Mouse (Mus musculus): ENCODE data around the gene Sh3d19.
A peak's percentile ranks its signal among the peaks of the same experiment; 100 is the strongest.
"Not testable (repeated sequence)": the region's sequence is repeated elsewhere in the genome, so short reads cannot be mapped to it uniquely, and the experiment has no call there.

Gene Sh3d19

GRCm38 (mm10) chr3:85980036-85980435 is 9.1 kb downstream of the Sh3d19 start:
- peak; percentile 49 for DNase-seq (ENCODE audit: low read depth, low spot score)

GRCm38 (mm10) chr3:85981761-85982160 is 10.9 kb downstream of the Sh3d19 start:
- not testable (repeated sequence) for DNase-seq (ENCODE audit: low read depth, low spot score)

- DNase-seq (ENCODE audit: low read depth, low spot score), result peak; percentile 30
These were observed 13.6 kb downstream of the Sh3d19 start for GRCm38 (mm10) chr3:85984537-85984936.

GRCm38 (mm10) chr3:85987225-85987624 is 16.3 kb downstream of the Sh3d19 start:
- DNase-seq (ENCODE audit: low read depth, low spot score), result no peak

GRCm38 (mm10) chr3:85991140-85991801 is 20.4 kb downstream of the Sh3d19 start:
- no peak for DNase-seq (ENCODE audit: low read depth, low spot score)

GRCm38 (mm10) chr3:85991802-85992156 is 20.9 kb downstream of the Sh3d19 start:
- DNase-seq (ENCODE audit: low read depth, low spot score), result no peak

- DNase-seq (ENCODE audit: low read depth, low spot score), result no peak
These were observed 22.8 kb downstream of the Sh3d19 start for GRCm38 (mm10) chr3:85993744-85994143.

GRCm38 (mm10) chr3:85994645-85995044 is 23.7 kb downstream of the Sh3d19 start:
- DNase-seq (ENCODE audit: low read depth, low spot score), result no peak

GRCm38 (mm10) chr3:86001271-86001670 is 30.4 kb downstream of the Sh3d19 start:
- DNase-seq (ENCODE audit: low read depth, low spot score), result no peak

GRCm38 (mm10) chr3:86002423-86002822 is 31.5 kb downstream of the Sh3d19 start, which contains the start of gene Prss48:
Gene Prss48, minus strand, starts transcription at chr3:86002491.
- DNase-seq (ENCODE audit: low read depth, low spot score), result no peak

GRCm38 (mm10) chr3:86002940-86003339 is 32.0 kb downstream of the Sh3d19 start:
- no peak for DNase-seq (ENCODE audit: low read depth, low spot score)

GRCm38 (mm10) chr3:86004751-86005150 is 33.8 kb downstream of the Sh3d19 start:
- no peak for DNase-seq (ENCODE audit: low read depth, low spot score)

- DNase-seq (ENCODE audit: low read depth, low spot score), result no peak
These were observed 39.7 kb downstream of the Sh3d19 start for GRCm38 (mm10) chr3:86010618-86011017.

- DNase-seq (ENCODE audit: low read depth, low spot score), result no peak
These were observed 40.5 kb downstream of the Sh3d19 start for GRCm38 (mm10) chr3:86011373-86011772.

GRCm38 (mm10) chr3:86011833-86012232 is 40.9 kb downstream of the Sh3d19 start:
- DNase-seq (ENCODE audit: low read depth, low spot score), result no peak

- DNase-seq (ENCODE audit: low read depth, low spot score), result no peak
These were observed 42.9 kb downstream of the Sh3d19 start for GRCm38 (mm10) chr3:86013837-86014236.

- DNase-seq (ENCODE audit: low read depth, low spot score), result no peak
These were observed 46.1 kb downstream of the Sh3d19 start for GRCm38 (mm10) chr3:86016965-86017364.

- DNase-seq (ENCODE audit: low read depth, low spot score), result peak; percentile 78
These were observed 46.6 kb downstream of the Sh3d19 start for GRCm38 (mm10) chr3:86017484-86017883.

- peak; percentile 30 for DNase-seq (ENCODE audit: low read depth, low spot score)
These were observed 50.2 kb downstream of the Sh3d19 start for GRCm38 (mm10) chr3:86020921-86021650.

GRCm38 (mm10) chr3:86021651-86022050 is 50.7 kb downstream of the Sh3d19 start:
- DNase-seq (ENCODE audit: low read depth, low spot score), result peak; percentile 27

- DNase-seq (ENCODE audit: low read depth, low spot score), result no peak
These were observed 53.3 kb downstream of the Sh3d19 start for GRCm38 (mm10) chr3:86024065-86024795.

GRCm38 (mm10) chr3:86025341-86026137 is 54.6 kb downstream of the Sh3d19 start:
- DNase-seq (ENCODE audit: low read depth, low spot score), result no peak

Measured in brain, adult 2 months (tissue).